Mouse (Mus musculus): ENCODE results near the gene Blcap.

Gene Blcap

GRCm38 (mm10) chr2:157520496-157520895 lies 50.6 kb downstream of the Blcap start:
- peak; percentile 45 to 51 for DNase-seq (ENCODE audit: low spot score in 2 of 2)

GRCm38 (mm10) chr2:157519452-157519851 lies 51.6 kb downstream of the Blcap start:
- DNase-seq (ENCODE audit: low spot score in 2 of 2), result no peak

GRCm38 (mm10) chr2:157518451-157518850 lies 52.6 kb downstream of the Blcap start:
- no peak for DNase-seq (ENCODE audit: low spot score in 2 of 2)

- DNase-seq (ENCODE audit: low spot score in 2 of 2), result no peak
Observed at GRCm38 (mm10) chr2:157517526-157517925, 53.5 kb downstream of the Blcap start.

- no peak for DNase-seq (ENCODE audit: low spot score in 2 of 2)
Observed at GRCm38 (mm10) chr2:157514353-157514752, 56.7 kb downstream of the Blcap start.

- DNase-seq (ENCODE audit: low spot score in 2 of 2), result no peak
Observed at GRCm38 (mm10) chr2:157513737-157514208, 57.3 kb downstream of the Blcap start.

- DNase-seq (ENCODE audit: low spot score in 2 of 2), result peak; percentile 48 to 51
Observed at GRCm38 (mm10) chr2:157512859-157513258, 58.2 kb downstream of the Blcap start.

GRCm38 (mm10) chr2:157510031-157510430 lies 61.0 kb downstream of the Blcap start:
- DNase-seq (ENCODE audit: low spot score in 2 of 2), result no peak

- DNase-seq (ENCODE audit: low spot score in 2 of 2), result no peak
Observed at GRCm38 (mm10) chr2:157509182-157509581, 61.9 kb downstream of the Blcap start.

GRCm38 (mm10) chr2:157506779-157507178 lies 64.3 kb downstream of the Blcap start:
- peak; percentile 84 for DNase-seq (ENCODE audit: low spot score in 2 of 2)

Measured in right cerebral cortex, adult 2 months (tissue).